Comparison of ENCODE assay signal across 7 mouse cellular contexts in the genomic region with DNA sequence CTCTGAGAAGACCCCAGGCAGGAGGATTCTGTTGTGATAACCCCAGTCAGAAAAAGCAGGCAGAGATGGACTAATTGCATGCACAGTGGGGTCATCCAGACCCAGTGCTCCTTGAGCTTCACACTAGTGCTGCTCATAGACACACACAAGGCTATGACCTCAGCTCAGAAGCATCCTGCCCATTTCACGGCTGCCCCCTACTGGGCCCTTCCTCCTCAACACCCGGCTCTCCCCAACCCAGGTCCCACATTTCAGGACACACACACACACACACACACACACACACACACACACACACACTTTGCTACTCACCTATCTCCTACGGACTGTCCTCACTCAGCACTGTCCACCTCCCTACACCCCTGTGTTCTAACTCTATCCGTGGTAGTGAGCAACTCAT. TPM values are rescaled to one million over a fixed set of nuclear protein-coding genes. Genes with fewer than 3 reads are reported as not detected.
DNase-seq lines count a peak whose midpoint lies in the region; ATAC-seq lines count a peak whose summit lies in the region.

No protein-coding gene starts in this region.

- H3K9me3 ChIP-seq in midbrain, embryonic 10.5 days (replicated peaks), result no peaks in the 10 kb centered on the region
- H3K9me3 ChIP-seq in midbrain, embryonic 16.5 days (replicated peaks; ENCODE audit: control insufficient read depth, low read length, poor library complexity, severe bottlenecking), result no peaks in the 10 kb centered on the region

- 54% methylated on average over 4 of the region's 4 CpGs for WGBS in midbrain, embryonic 10.5 days
- 38% methylated on average over 4 of the region's 4 CpGs for WGBS in midbrain, embryonic 16.5 days

- H3K9ac ChIP-seq in midbrain, embryonic 16.5 days (ENCODE audit: low read depth, low read length), result no peak overlapping the region

- no peak for ATAC-seq in midbrain, embryonic 16.5 days

- H3K4me3 ChIP-seq in midbrain, embryonic 10.5 days, result no peak overlapping the region
- no peak overlapping the region for H3K4me3 ChIP-seq in midbrain, embryonic 16.5 days (ENCODE audit: low read depth, low read length)

- H3K4me1 ChIP-seq in midbrain, embryonic 10.5 days, result peaks cover 8% of the 10 kb centered on the region; the same call in 1 of the 2 replicates
- no peaks in the 10 kb centered on the region for H3K4me1 ChIP-seq in midbrain, embryonic 16.5 days (ENCODE audit: control insufficient read depth, insufficient read depth, low read length)

- DNase-seq in midbrain, embryonic 10.5 days (ENCODE audit: low spot score), result peak; percentile 47
- peak; percentile 74 for DNase-seq in NIH3T3 (ENCODE audit: low read depth)
- peak; percentile 61 for DNase-seq in embryo, embryonic 10 days (ENCODE audit: low spot score)
- DNase-seq in induced T-regulatory cell, adult 2 months (ENCODE audit: low read depth), result peak; percentile 68
- DNase-seq in lung, postnatal 4 days, result peak; percentile 73 to 76
- DNase-seq in natural killer cell, adult 2 months (ENCODE audit: low spot score in 2 of 2), result no peak

- no peak overlapping the region for H3K27ac ChIP-seq in midbrain, embryonic 10.5 days (replicated peaks)
- no peak overlapping the region for H3K27ac ChIP-seq in midbrain, embryonic 16.5 days (ENCODE audit: low read length)

- peaks cover 65% of the 10 kb centered on the region for H3K36me3 ChIP-seq in midbrain, embryonic 10.5 days
- H3K36me3 ChIP-seq in midbrain, embryonic 16.5 days (ENCODE audit: control insufficient read depth, insufficient read depth, low read length), result peaks cover 32% of the 10 kb centered on the region

- no peaks in the 10 kb centered on the region for H3K27me3 ChIP-seq in midbrain, embryonic 10.5 days (ENCODE audit: low read depth, poor library complexity, severe bottlenecking)
- H3K27me3 ChIP-seq in midbrain, embryonic 16.5 days (ENCODE audit: control insufficient read depth, insufficient read depth, low read depth, low read length), result no peaks in the 10 kb centered on the region

- H3K4me2 ChIP-seq in midbrain, embryonic 16.5 days (ENCODE audit: low read length), result no peak overlapping the region

RNA-seq across cellular contexts. Expression of a gene that starts 16.4 kb away (rescaled TPM):
- polyA plus RNA-seq in midbrain, embryonic 10.5 days (2016; fragmentation: Nextera tagmentation; extraction: Ambion mirVana), result 66.4 and 76.4 TPM in 2 replicates
- polyA plus RNA-seq in midbrain, embryonic 16.5 days (2015; fragmentation: Nextera tagmentation; extraction: Ambion mirVana), result 48.0 and 53.1 TPM in 2 replicates

RNA-seq across cellular contexts. Expression of a gene that starts 18.0 kb away (rescaled TPM):
- 20.5 and 22.7 TPM in 2 replicates for polyA plus RNA-seq in midbrain, embryonic 10.5 days (2016; fragmentation: Nextera tagmentation; extraction: Ambion mirVana)
- 55.5 and 58.8 TPM in 2 replicates for polyA plus RNA-seq in midbrain, embryonic 16.5 days (2015; fragmentation: Nextera tagmentation; extraction: Ambion mirVana)

RNA-seq across cellular contexts. Expression of a gene that starts 28.7 kb away (rescaled TPM):
- polyA plus RNA-seq in midbrain, embryonic 10.5 days (2016; fragmentation: Nextera tagmentation; extraction: Ambion mirVana), result 2.4 and 2.8 TPM in 2 replicates
- polyA plus RNA-seq in midbrain, embryonic 16.5 days (2015; fragmentation: Nextera tagmentation; extraction: Ambion mirVana), result 10.4 and 14.8 TPM in 2 replicates

RNA-seq across cellular contexts. Expression of a gene that starts 42.2 kb away (rescaled TPM):
- 51.6 and 58.2 TPM in 2 replicates for polyA plus RNA-seq in midbrain, embryonic 10.5 days (2016; fragmentation: Nextera tagmentation; extraction: Ambion mirVana)
- 44.2 and 46.5 TPM in 2 replicates for polyA plus RNA-seq in midbrain, embryonic 16.5 days (2015; fragmentation: Nextera tagmentation; extraction: Ambion mirVana)

RNA-seq across cellular contexts. Expression of a gene that starts 56.0 kb away (rescaled TPM):
- 17.7 and 22.0 TPM in 2 replicates for polyA plus RNA-seq in midbrain, embryonic 10.5 days (2016; fragmentation: Nextera tagmentation; extraction: Ambion mirVana)
- 27.6 and 32.3 TPM in 2 replicates for polyA plus RNA-seq in midbrain, embryonic 16.5 days (2015; fragmentation: Nextera tagmentation; extraction: Ambion mirVana)

Comparison
In these comparisons a context has a peak if more than half of its experiments do, and no peak if none do; other contexts are left out.
1. DNase-seq: peak in midbrain, embryonic 10.5 days (single experiment), NIH3T3 (single experiment), embryo, embryonic 10 days (single experiment), induced T-regulatory cell, adult 2 months (single experiment) and lung, postnatal 4 days (2 of 2); none in natural killer cell, adult 2 months (0 of 2).